Mouse (Mus musculus): ENCODE measurements around the gene Gm20388.

Gm20388 gene

DNA sequence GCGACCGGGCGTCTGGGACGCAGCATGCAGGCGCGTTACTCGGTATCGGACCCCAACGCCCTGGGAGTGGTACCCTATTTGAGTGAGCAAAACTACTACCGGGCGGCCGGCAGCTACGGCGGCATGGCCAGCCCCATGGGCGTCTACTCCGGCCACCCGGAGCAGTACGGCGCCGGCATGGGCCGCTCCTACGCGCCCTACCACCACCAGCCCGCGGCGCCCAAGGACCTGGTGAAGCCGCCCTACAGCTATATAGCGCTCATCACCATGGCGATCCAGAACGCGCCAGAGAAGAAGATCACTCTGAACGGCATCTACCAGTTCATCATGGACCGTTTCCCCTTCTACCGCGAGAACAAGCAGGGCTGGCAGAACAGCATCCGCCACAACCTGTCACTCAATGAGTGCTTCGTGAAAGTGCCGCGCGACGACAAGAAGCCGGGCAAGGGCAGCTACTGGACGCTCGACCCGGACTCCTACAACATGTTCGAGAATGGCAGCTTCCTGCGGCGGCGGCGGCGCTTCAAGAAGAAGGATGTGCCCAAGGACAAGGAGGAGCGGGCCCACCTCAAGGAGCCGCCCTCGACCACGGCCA lies 1206.0 kb downstream of the Gm20388 start:
- DNase-seq (ENCODE audit: low read depth, low spot score): no peak

GRCm38 (mm10) chr8:121117186-121117651 lies 1206.6 kb downstream of the Gm20388 start:
- no peak for DNase-seq (ENCODE audit: low read depth, low spot score)

- DNase-seq (ENCODE audit: low read depth, low spot score): no peak
Observed at GRCm38 (mm10) chr8:121117906-121118305, 1207.3 kb downstream of the Gm20388 start.

- DNase-seq (ENCODE audit: low read depth, low spot score): no peak
Observed at GRCm38 (mm10) chr8:121118634-121119420, 1208.2 kb downstream of the Gm20388 start.

- DNase-seq (ENCODE audit: low read depth, low spot score): no peak
Observed at GRCm38 (mm10) chr8:121119635-121120455, 1209.2 kb downstream of the Gm20388 start.

GRCm38 (mm10) chr8:121120456-121121419 lies 1210.1 kb downstream of the Gm20388 start:
- no peak for DNase-seq (ENCODE audit: low read depth, low spot score)

DNA sequence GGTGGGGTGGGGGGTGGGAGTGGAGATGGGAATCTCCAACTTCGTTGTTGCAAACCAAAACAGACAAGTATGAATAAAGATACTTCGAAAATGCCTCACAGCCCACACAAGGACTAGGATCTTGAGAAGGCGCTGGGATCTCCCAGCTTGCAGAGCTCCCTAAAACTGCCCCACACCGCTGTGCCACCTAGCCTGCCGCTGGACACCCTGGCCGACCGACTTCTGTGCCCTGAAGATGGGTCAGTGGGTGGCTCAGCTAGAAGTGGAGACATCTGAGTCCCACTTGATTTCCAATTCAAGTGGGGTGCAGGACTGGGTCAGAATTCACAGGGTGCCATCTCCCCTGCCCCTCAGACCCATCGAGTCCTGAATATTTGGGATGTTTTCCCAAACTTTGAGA lies 1211.1 kb downstream of the Gm20388 start:
- no peak for DNase-seq (ENCODE audit: low read depth, low spot score)

DNA sequence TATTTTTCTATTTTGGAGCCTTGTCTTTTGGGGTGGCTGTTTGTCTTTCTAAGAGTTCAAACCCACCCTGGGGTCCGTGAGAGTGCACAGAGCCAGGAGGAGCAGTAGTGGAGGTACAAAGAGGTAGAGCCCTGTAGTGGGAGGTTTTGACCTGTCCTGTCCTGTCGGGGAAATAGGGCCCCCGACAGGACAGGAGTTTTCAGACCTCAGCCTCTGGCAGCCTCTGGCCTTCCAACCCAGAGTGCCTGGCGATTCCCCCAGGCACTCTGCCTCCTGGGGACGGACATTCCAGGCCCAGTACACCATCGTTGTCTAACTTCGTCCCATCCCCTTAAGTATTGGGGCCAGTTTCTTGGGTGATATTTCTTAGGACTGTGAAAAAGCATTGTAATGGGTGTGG lies 1211.7 kb downstream of the Gm20388 start:
- no peak for DNase-seq (ENCODE audit: low read depth, low spot score)

GRCm38 (mm10) chr8:121123113-121123512 lies 1212.5 kb downstream of the Gm20388 start:
- no peak for DNase-seq (ENCODE audit: low read depth, low spot score)

GRCm38 (mm10) chr8:121124547-121125239 lies 1214.1 kb downstream of the Gm20388 start:
- DNase-seq (ENCODE audit: low read depth, low spot score): no peak

- peak; percentile 55 for DNase-seq (ENCODE audit: low read depth, low spot score)
Observed at GRCm38 (mm10) chr8:121125311-121125876, 1214.8 kb downstream of the Gm20388 start.

DNA sequence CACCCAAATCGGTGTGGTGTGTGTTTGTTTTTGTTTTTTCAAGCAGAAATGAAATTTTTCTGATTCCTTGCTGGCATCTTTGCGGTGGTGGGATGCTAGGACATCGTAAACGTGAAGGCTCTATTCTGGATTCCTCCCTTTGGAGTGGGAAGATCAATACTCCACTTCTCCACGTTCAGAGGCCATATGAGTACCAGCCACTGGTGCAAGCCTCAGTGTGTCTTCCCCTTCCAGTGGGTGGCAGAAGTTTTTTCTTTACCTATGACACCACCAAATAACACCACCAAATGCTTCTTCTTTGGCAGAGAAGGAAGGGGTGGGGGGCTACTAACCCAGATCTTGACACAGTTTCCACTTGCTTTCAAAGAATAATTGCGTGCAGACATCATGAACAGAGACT lies 1215.5 kb downstream of the Gm20388 start:
- DNase-seq (ENCODE audit: low read depth, low spot score): no peak

GRCm38 (mm10) chr8:121126694-121127093 lies 1216.1 kb downstream of the Gm20388 start:
- DNase-seq (ENCODE audit: low read depth, low spot score): no peak

DNA sequence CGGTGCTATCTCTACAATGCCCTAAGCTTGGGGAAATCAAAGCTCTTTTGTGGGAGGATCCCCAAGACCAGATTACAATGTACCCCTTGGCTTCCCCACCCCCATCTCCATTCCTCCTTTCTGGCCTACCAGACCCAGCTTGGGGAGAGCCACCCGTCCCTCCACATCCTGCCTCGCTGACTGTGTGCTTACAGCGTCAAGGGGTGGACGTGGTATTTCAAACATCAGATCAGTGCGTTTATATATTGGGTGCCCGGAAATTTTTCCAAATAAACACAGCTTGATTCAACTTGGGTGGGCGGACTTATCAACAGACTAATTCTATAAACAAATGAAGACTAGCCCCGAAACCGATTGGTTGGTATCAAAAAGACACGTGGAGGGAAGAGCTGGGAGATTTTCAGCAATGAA lies 1216.7 kb downstream of the Gm20388 start:
- no peak for DNase-seq (ENCODE audit: low read depth, low spot score)

- DNase-seq (ENCODE audit: low read depth, low spot score): no peak
Observed at GRCm38 (mm10) chr8:121127756-121128375, 1217.2 kb downstream of the Gm20388 start, which contains the start of gene Foxl1. Gene Foxl1, plus strand, starts transcription at chr8:121127940.

DNA sequence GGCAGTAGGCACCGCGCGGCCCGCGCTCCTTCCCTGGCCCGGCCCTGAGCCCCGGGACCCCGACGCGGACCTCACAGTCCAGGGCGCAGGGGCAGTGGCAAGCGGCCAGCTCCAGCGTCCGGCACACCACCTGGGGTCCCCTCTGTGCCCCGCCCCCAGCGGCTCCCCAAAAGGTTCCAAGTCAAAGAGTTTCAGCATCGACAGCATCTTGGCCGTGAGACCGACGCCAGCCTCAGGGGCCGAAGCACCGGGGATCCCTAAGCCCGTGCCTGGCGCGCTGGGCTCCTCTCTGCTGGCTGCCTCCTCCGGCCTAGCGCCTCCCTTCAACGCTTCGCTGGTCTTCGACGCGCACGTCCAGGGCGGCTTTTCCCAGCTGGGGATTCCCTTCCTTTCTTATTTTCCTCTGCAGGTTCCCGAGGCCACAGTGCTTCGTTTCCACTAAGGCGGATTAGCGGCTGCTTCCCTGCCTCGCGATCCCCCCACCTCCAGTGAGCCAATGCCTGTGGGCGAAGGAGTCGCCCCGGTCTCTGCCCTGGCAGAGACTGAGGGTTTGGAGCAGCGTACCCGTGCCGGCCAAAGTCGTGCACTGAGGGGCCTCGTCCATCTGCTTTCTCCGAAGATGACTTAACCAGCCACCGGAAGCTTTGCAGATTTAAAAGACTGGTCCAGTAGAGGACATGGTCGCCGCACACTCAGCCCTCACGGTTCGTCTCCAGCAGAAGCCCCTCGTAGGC lies 1218.1 kb downstream of the Gm20388 start:
- DNase-seq (ENCODE audit: low read depth, low spot score): no peak

- no peak for DNase-seq (ENCODE audit: low read depth, low spot score)
Observed at GRCm38 (mm10) chr8:121129265-121129940, 1218.8 kb downstream of the Gm20388 start.

- no peak for DNase-seq (ENCODE audit: low read depth, low spot score)
Observed at GRCm38 (mm10) chr8:121130522-121130921, 1219.9 kb downstream of the Gm20388 start.
